Mouse (Mus musculus): ENCODE data around the gene Slc38a10. TPM values are rescaled to one million over a fixed set of nuclear protein-coding genes. Genes with fewer than 3 reads are reported as not detected.

The Slc38a10 gene
- polyA plus RNA-seq (2014; fragmentation: Nextera tagmentation; extraction: Ambion mirVana): 78.8 and 90.6 TPM in 2 replicates

DNA sequence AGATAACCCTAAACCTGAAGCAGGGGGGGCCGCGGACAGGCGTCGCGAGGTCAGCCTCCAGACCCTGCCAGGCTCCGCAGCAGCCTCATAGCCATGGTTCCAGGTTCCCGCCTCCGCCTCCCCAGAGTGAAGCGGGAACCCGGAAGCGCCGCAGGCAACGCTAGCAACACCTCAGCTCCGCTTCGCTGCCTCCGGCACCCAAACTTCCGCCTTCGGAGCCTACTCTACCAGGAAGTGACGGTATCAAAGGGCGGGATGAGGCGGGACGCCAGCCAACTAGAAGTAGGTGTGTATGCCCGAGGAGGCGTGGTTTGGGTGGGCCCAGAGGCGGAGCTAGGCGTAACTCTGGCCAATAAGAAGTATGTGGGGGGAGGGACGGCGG lies at the start of gene Slc38a10:
Gene Slc38a10 (minus strand): TSS at position 234 of the 382 bp plus-strand sequence.
- WGBS: 0% methylated on average over 28 of the region's 28 CpGs
- Histone ChIP-seq H3K9ac (replicated peaks; ENCODE audit: low read depth, low read length) (peak within 1 kb of the TSS; percentile 75), H3K27ac (ENCODE audit: low read depth, low read length) (peak within 1 kb of the TSS; percentile 83), H3K4me2 (ENCODE audit: low read depth, low read length) (peak within 1 kb of the TSS; percentile 80), H3K27me3 (ENCODE audit: control insufficient read depth, insufficient read depth, low read length) (no peaks in the 10 kb centered on the region), H3K36me3 (ENCODE audit: control insufficient read depth, insufficient read depth, low read length) (0 out of 2 replicates have a peak, but pooled peaks cover 3% of the 10 kb centered on the region), H3K4me1 (ENCODE audit: control insufficient read depth, insufficient read depth, low read length) (peaks cover 16% of the 10 kb centered on the region), H3K4me3 (ENCODE audit: low read depth, low read length) (peak within 1 kb of the TSS; percentile 88), H3K9me3 (ENCODE audit: control insufficient read depth, low read length) (no peaks in the 10 kb centered on the region)
- ATAC-seq (ENCODE audit: low read depth): peak; percentile 96

- Histone ChIP-seq H3K36me3 (ENCODE audit: control insufficient read depth, insufficient read depth, low read length) (no peaks in the 10 kb centered on the region), H3K4me3 (ENCODE audit: low read depth, low read length) (no peak overlapping the region), H3K27me3 (ENCODE audit: control insufficient read depth, insufficient read depth, low read length) (no peaks in the 10 kb centered on the region), H3K9ac (replicated peaks; ENCODE audit: low read depth, low read length) (no peak overlapping the region), H3K4me1 (ENCODE audit: control insufficient read depth, insufficient read depth, low read length) (no peaks in the 10 kb centered on the region; the same call in 1 of the 2 replicates), H3K27ac (ENCODE audit: low read depth, low read length) (no peak overlapping the region), H3K9me3 (ENCODE audit: control insufficient read depth, low read length) (no peaks in the 10 kb centered on the region), H3K4me2 (ENCODE audit: low read depth, low read length) (no peak overlapping the region)
- 73% methylated on average over 6 of the region's 6 CpGs for WGBS
- ATAC-seq (ENCODE audit: low read depth): no peak
These were observed 49.5 kb upstream of the Slc38a10 start for GRCm38 (mm10) chr11:120200621-120201020.

DNA sequence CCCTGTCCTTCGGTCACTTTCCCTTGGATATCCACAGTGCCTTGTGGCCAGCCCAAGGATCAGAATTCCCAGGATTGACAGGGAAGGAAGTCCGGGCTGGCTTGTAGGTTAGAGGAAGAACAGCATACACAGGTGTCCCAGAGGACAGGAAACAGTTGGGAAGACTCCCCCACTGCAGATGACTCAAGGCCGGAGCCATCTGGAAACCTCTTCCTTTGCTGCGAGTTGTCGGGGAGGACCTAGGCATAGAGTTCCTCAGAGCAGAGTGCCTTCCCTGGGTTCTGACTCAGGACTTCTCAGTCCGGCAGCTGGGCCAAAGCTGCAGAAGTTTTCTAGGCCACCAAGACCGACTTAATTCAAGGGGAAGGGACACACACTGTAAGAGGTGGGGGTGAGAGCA lies 48.6 kb upstream of the Slc38a10 start:
- no peaks in the 10 kb centered on the region for H3K9me3 ChIP-seq (ENCODE audit: control insufficient read depth, low read length)
- no peaks in the 10 kb centered on the region for H3K36me3 ChIP-seq (ENCODE audit: control insufficient read depth, insufficient read depth, low read length)
- no peak overlapping the region for H3K4me3 ChIP-seq (ENCODE audit: low read depth, low read length)
- ATAC-seq (ENCODE audit: low read depth): no peak
- WGBS: 73% methylated on average over 7 of the region's 7 CpGs
- no peak overlapping the region for H3K4me2 ChIP-seq (ENCODE audit: low read depth, low read length)
- no peak overlapping the region for H3K9ac ChIP-seq (replicated peaks; ENCODE audit: low read depth, low read length)
- H3K27me3 ChIP-seq (ENCODE audit: control insufficient read depth, insufficient read depth, low read length): no peaks in the 10 kb centered on the region
- no peak overlapping the region for H3K27ac ChIP-seq (ENCODE audit: low read depth, low read length)
- H3K4me1 ChIP-seq (ENCODE audit: control insufficient read depth, insufficient read depth, low read length): no peaks in the 10 kb centered on the region; the same call in 1 of the 2 replicates

- no peak overlapping the region; the same call in 1 of the 2 replicates for H3K27ac ChIP-seq (ENCODE audit: low read depth, low read length)
- no peaks in the 10 kb centered on the region; the same call in 1 of the 2 replicates for H3K4me1 ChIP-seq (ENCODE audit: control insufficient read depth, insufficient read depth, low read length)
- H3K9ac ChIP-seq (replicated peaks; ENCODE audit: low read depth, low read length): no peak overlapping the region
- H3K27me3 ChIP-seq (ENCODE audit: control insufficient read depth, insufficient read depth, low read length): no peaks in the 10 kb centered on the region
- no peak overlapping the region for H3K4me3 ChIP-seq (ENCODE audit: low read depth, low read length)
- H3K9me3 ChIP-seq (ENCODE audit: control insufficient read depth, low read length): no peaks in the 10 kb centered on the region
- no peak overlapping the region for H3K4me2 ChIP-seq (ENCODE audit: low read depth, low read length)
- 18% methylated on average over 13 of the region's 13 CpGs for WGBS
- no peaks in the 10 kb centered on the region for H3K36me3 ChIP-seq (ENCODE audit: control insufficient read depth, insufficient read depth, low read length)
- ATAC-seq (ENCODE audit: low read depth): no peak
These were observed 47.7 kb upstream of the Slc38a10 start for GRCm38 (mm10) chr11:120198831-120199230.

- Histone ChIP-seq H3K4me1 (ENCODE audit: control insufficient read depth, insufficient read depth, low read length) (peaks cover 18% of the 10 kb centered on the region), H3K4me2 (ENCODE audit: low read depth, low read length) (peak overlapping the region; percentile 99), H3K27me3 (ENCODE audit: control insufficient read depth, insufficient read depth, low read length) (no peaks in the 10 kb centered on the region), H3K9ac (replicated peaks; ENCODE audit: low read depth, low read length) (peak overlapping the region; percentile 99; the same call in 1 of the 2 replicates), H3K36me3 (ENCODE audit: control insufficient read depth, insufficient read depth, low read length) (no peaks in the 10 kb centered on the region), H3K9me3 (ENCODE audit: control insufficient read depth, low read length) (no peaks in the 10 kb centered on the region), H3K4me3 (ENCODE audit: low read depth, low read length) (peak overlapping the region; percentile 92), H3K27ac (ENCODE audit: low read depth, low read length) (peak overlapping the region; percentile 98)
- 0 out of 2 replicates have a peak, but pooled peaks have one; percentile 2 for ATAC-seq (ENCODE audit: low read depth)
- WGBS: 32% methylated on average over 14 of the region's 14 CpGs
These were observed 39.6 kb upstream of the Slc38a10 start for GRCm38 (mm10) chr11:120190526-120191412.

GRCm38 (mm10) chr11:120189459-120190312 lies 38.5 kb upstream of the Slc38a10 start:
- H3K27ac ChIP-seq (ENCODE audit: low read depth, low read length): peak overlapping the region; percentile 98
- peak overlapping the region; percentile 99 for H3K4me2 ChIP-seq (ENCODE audit: low read depth, low read length)
- 2% methylated on average over 63 of the region's 68 CpGs for WGBS
- peak; percentile 92 for ATAC-seq (ENCODE audit: low read depth)
- peaks cover 28% of the 10 kb centered on the region for H3K4me1 ChIP-seq (ENCODE audit: control insufficient read depth, insufficient read depth, low read length)
- H3K9ac ChIP-seq (replicated peaks; ENCODE audit: low read depth, low read length): peak overlapping the region; percentile 99
- no peaks in the 10 kb centered on the region for H3K9me3 ChIP-seq (ENCODE audit: control insufficient read depth, low read length)
- no peaks in the 10 kb centered on the region for H3K27me3 ChIP-seq (ENCODE audit: control insufficient read depth, insufficient read depth, low read length)
- no peaks in the 10 kb centered on the region for H3K36me3 ChIP-seq (ENCODE audit: control insufficient read depth, insufficient read depth, low read length)
- peak overlapping the region; percentile 92 for H3K4me3 ChIP-seq (ENCODE audit: low read depth, low read length)

- Histone ChIP-seq H3K4me3 (ENCODE audit: low read depth, low read length) (peak overlapping the region; percentile 92), H3K27me3 (ENCODE audit: control insufficient read depth, insufficient read depth, low read length) (no peaks in the 10 kb centered on the region), H3K4me2 (ENCODE audit: low read depth, low read length) (peak overlapping the region; percentile 99), H3K4me1 (ENCODE audit: control insufficient read depth, insufficient read depth, low read length) (peaks cover 38% of the 10 kb centered on the region), H3K9me3 (ENCODE audit: control insufficient read depth, low read length) (no peaks in the 10 kb centered on the region), H3K36me3 (ENCODE audit: control insufficient read depth, insufficient read depth, low read length) (no peaks in the 10 kb centered on the region), H3K9ac (replicated peaks; ENCODE audit: low read depth, low read length) (peak overlapping the region; percentile 99), H3K27ac (ENCODE audit: low read depth, low read length) (peak overlapping the region; percentile 98)
- ATAC-seq (ENCODE audit: low read depth): no peak
- WGBS: under 1% methylated on average over 41 of the region's 41 CpGs
These were observed 37.6 kb upstream of the Slc38a10 start for GRCm38 (mm10) chr11:120188481-120189441.

- Histone ChIP-seq H3K4me2 (ENCODE audit: low read depth, low read length) (peak overlapping the region; percentile 99), H3K36me3 (ENCODE audit: control insufficient read depth, insufficient read depth, low read length) (no peaks in the 10 kb centered on the region), H3K27ac (ENCODE audit: low read depth, low read length) (peak overlapping the region; percentile 98), H3K27me3 (ENCODE audit: control insufficient read depth, insufficient read depth, low read length) (no peaks in the 10 kb centered on the region), H3K9ac (replicated peaks; ENCODE audit: low read depth, low read length) (peak overlapping the region; percentile 99), H3K9me3 (ENCODE audit: control insufficient read depth, low read length) (no peaks in the 10 kb centered on the region), H3K4me3 (ENCODE audit: low read depth, low read length) (peak overlapping the region; percentile 92), H3K4me1 (ENCODE audit: control insufficient read depth, insufficient read depth, low read length) (peaks cover 43% of the 10 kb centered on the region)
- WGBS: 1% methylated on average over 24 of the region's 24 CpGs
- no peak for ATAC-seq (ENCODE audit: low read depth)
These were observed 36.9 kb upstream of the Slc38a10 start for GRCm38 (mm10) chr11:120188102-120188480.

Data from neural tube, embryonic 14.5 days (tissue).